Mouse (Mus musculus): ENCODE results near the gene Calm2. TPM values are rescaled to one million over a fixed set of nuclear protein-coding genes. Genes with fewer than 3 reads are reported as not detected.

Calm2 gene
- total and polyA plus RNA-seq, 3 experiments: 126 to 321 (median 208) TPM

- Histone ChIP-seq H3K36me3 (ENCODE audit: control insufficient read depth in 1 of 2, insufficient read depth in 2 of 2, low read length in 2 of 2) (no peaks in the 10 kb centered on the region), H3K27ac (ENCODE audit: control insufficient read depth, low read depth, low read length) (no peak overlapping the region), H3K4me1 (ENCODE audit: control insufficient read depth in 1 of 2, insufficient read depth in 2 of 2, low read length in 2 of 2) (no peaks in the 10 kb centered on the region), H3K4me3 (ENCODE audit: control insufficient read depth in 1 of 2, insufficient read depth in 1 of 2, low read depth in 2 of 2, low read length in 2 of 2) (no peak overlapping the region), H3K9ac (ENCODE audit: control insufficient read depth, low read depth, low read length, poor library complexity, severe bottlenecking) (no peak overlapping the region), H3K27me3 (ENCODE audit: control insufficient read depth in 1 of 2, insufficient read depth in 2 of 2, low read length in 2 of 2) (peaks cover 11 to 13% of the 10 kb centered on the region in 2 experiments), H3K79me2 (ENCODE audit: control insufficient read depth, insufficient read depth, low read length, poor library complexity) (no peaks in the 10 kb centered on the region), H3K9me3 (replicated peaks; ENCODE audit: insufficient read depth, low read length) (no peaks in the 10 kb centered on the region)
- TF ChIP-seq MXI1 (IDR thresholded peaks at IDR 0.05; ENCODE audit: low read depth, low read length) (no peak), NRF1 (IDR thresholded peaks at IDR 0.05; ENCODE audit: insufficient read depth, low read depth, low read length, poor library complexity, severe bottlenecking) (no peak), TBP (IDR thresholded peaks at IDR 0.05; ENCODE audit: low read depth, low read length) (no peak), MYB (IDR thresholded peaks at IDR 0.05; ENCODE audit: low read depth, low read length) (no peak)
- DNase-seq (ENCODE audit: low read depth, low spot score): no peak
These were observed 31.8 kb upstream of the Calm2 start for GRCm38 (mm10) chr17:87478569-87478968.

GRCm38 (mm10) chr17:87477611-87478010 lies 30.9 kb upstream of the Calm2 start:
- no peak overlapping the region for H3K27ac ChIP-seq (ENCODE audit: control insufficient read depth, low read depth, low read length)
- peaks cover 9 to 13% of the 10 kb centered on the region in 2 experiments for H3K27me3 ChIP-seq (ENCODE audit: control insufficient read depth in 1 of 2, insufficient read depth in 2 of 2, low read length in 2 of 2)
- H3K4me1 ChIP-seq (ENCODE audit: control insufficient read depth in 1 of 2, insufficient read depth in 2 of 2, low read length in 2 of 2): no peaks in the 10 kb centered on the region
- H3K4me3 ChIP-seq (ENCODE audit: control insufficient read depth in 1 of 2, insufficient read depth in 1 of 2, low read depth in 2 of 2, low read length in 2 of 2): no peak overlapping the region
- no peak for TF ChIP-seq POLR2AphosphoS5 (IDR thresholded peaks at IDR 0.05; ENCODE audit: borderline replicate concordance, low read depth, low read length)
- TF ChIP-seq MAFK (IDR thresholded peaks at IDR 0.05; ENCODE audit: borderline replicate concordance, low read depth, low read length): no peak
- no peak for TF ChIP-seq MYC (IDR thresholded peaks at IDR 0.05; ENCODE audit: low read depth, low read length)
- no peak for TF ChIP-seq RAD21 (IDR thresholded peaks at IDR 0.05; ENCODE audit: low read depth, low read length)
- TF ChIP-seq MYB (IDR thresholded peaks at IDR 0.05; ENCODE audit: low read depth, low read length): no peak
- no peak for TF ChIP-seq MAZ (IDR thresholded peaks at IDR 0.05; ENCODE audit: low read depth, low read length)
- TF ChIP-seq ZMIZ1 (IDR thresholded peaks at IDR 0.05; ENCODE audit: low read depth, low read length): no peak
- no peak for TF ChIP-seq SIN3A (IDR thresholded peaks at IDR 0.05; ENCODE audit: low read length)
- no peak for TF ChIP-seq CTCF (IDR thresholded peaks at IDR 0.05 in 2 of 3, conservative IDR thresholded peaks at IDR 0.05 in 1 of 3; ENCODE audit: control insufficient read depth in 1 of 3, insufficient read depth in 1 of 3, low read depth in 2 of 3, low read length in 3 of 3, poor library complexity in 1 of 3, severe bottlenecking in 1 of 3)
- no peak for TF ChIP-seq KAT2A (conservative IDR thresholded peaks at IDR 0.05; ENCODE audit: low read depth, low read length)
- H3K9me3 ChIP-seq (replicated peaks; ENCODE audit: insufficient read depth, low read length): no peaks in the 10 kb centered on the region
- H3K79me2 ChIP-seq (ENCODE audit: control insufficient read depth, insufficient read depth, low read length, poor library complexity): no peaks in the 10 kb centered on the region
- no peaks in the 10 kb centered on the region for H3K36me3 ChIP-seq (ENCODE audit: control insufficient read depth in 1 of 2, insufficient read depth in 2 of 2, low read length in 2 of 2)
- H3K9ac ChIP-seq (ENCODE audit: control insufficient read depth, low read depth, low read length, poor library complexity, severe bottlenecking): no peak overlapping the region
- no peak for DNase-seq (ENCODE audit: low read depth, low spot score)

GRCm38 (mm10) chr17:87475356-87475755 lies 28.6 kb upstream of the Calm2 start:
- Histone ChIP-seq H3K36me3 (ENCODE audit: control insufficient read depth in 1 of 2, insufficient read depth in 2 of 2, low read length in 2 of 2) (peaks cover 0 to 3% of the 10 kb centered on the region in 2 experiments; a peak in 2 of 4 replicates), H3K9ac (ENCODE audit: control insufficient read depth, low read depth, low read length, poor library complexity, severe bottlenecking) (no peak overlapping the region), H3K4me1 (ENCODE audit: control insufficient read depth in 1 of 2, insufficient read depth in 2 of 2, low read length in 2 of 2) (peaks cover 0 to 10% of the 10 kb centered on the region in 2 experiments; a peak in 3 of 4 replicates), H3K27me3 (ENCODE audit: control insufficient read depth in 1 of 2, insufficient read depth in 2 of 2, low read length in 2 of 2) (peaks cover 4 to 5% of the 10 kb centered on the region in 2 experiments; a peak in 3 of 4 replicates), H3K4me3 (ENCODE audit: control insufficient read depth in 1 of 2, insufficient read depth in 1 of 2, low read depth in 2 of 2, low read length in 2 of 2) (no peak overlapping the region), H3K27ac (ENCODE audit: control insufficient read depth, low read depth, low read length) (no peak overlapping the region), H3K79me2 (ENCODE audit: control insufficient read depth, insufficient read depth, low read length, poor library complexity) (no peaks in the 10 kb centered on the region), H3K9me3 (replicated peaks; ENCODE audit: insufficient read depth, low read length) (no peaks in the 10 kb centered on the region)
- TF ChIP-seq ZKSCAN1 (IDR thresholded peaks at IDR 0.05; ENCODE audit: low read depth, low read length) (no peak), KAT2A (conservative IDR thresholded peaks at IDR 0.05; ENCODE audit: low read depth, low read length) (no peak), NELFE (IDR thresholded peaks at IDR 0.05; ENCODE audit: low read depth, low read length) (no peak), UBTF (IDR thresholded peaks at IDR 0.05; ENCODE audit: borderline replicate concordance, insufficient read depth, low read depth, low read length) (no peak), ETS1 (IDR thresholded peaks at IDR 0.05; ENCODE audit: low read depth, low read length) (no peak), RCOR1 (IDR thresholded peaks at IDR 0.05; ENCODE audit: low read depth, low read length) (no peak)
- no peak for DNase-seq (ENCODE audit: low read depth, low spot score)

Measured in MEL (cell line).